Mouse (Mus musculus): ENCODE data around the gene Gm21119. TPM values are rescaled to one million over a fixed set of nuclear protein-coding genes. Genes with fewer than 3 reads are reported as not detected.
"Not testable (repeated sequence)": the region's sequence is repeated elsewhere in the genome, so short reads cannot be mapped to it uniquely, and the experiment has no call there.

The Gm21119 gene
- polyA plus RNA-seq (2015; fragmentation: Nextera tagmentation; extraction: Ambion mirVana) = not detected in 2 replicates

DNA sequence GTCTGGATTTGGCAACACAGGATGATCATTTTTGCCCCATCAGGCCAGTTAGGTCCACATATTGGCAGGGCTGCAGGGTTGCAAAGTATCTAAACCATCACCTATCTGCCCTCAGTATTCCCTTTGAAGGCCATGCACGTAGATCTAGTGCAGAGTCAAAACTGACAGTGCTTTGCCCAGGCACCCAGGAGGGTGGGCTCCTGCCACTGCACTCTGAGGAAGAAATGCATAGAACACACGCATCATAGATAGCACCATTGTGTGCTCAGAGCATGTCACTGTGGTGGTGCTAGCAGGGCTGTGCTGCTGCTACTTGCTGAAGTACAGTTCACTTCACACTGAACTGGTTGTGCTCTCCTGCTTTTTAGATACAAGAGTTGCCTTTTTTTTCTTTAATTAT, at the start of gene Gm21119:
TSS of gene Gm21119 (plus strand) at position 301 of the 400 bp plus-strand sequence.
- not testable (repeated sequence) for H3K4me1 ChIP-seq (replicated peaks); H3K27ac ChIP-seq (replicated peaks); H3K4me3 ChIP-seq (replicated peaks); H3K4me2 ChIP-seq; H3K9me3 ChIP-seq (replicated peaks); ATAC-seq (ENCODE audit: insufficient read depth); H3K27me3 ChIP-seq; H3K36me3 ChIP-seq (replicated peaks); H3K9ac ChIP-seq
- WGBS (ENCODE audit: insufficient replicate concordance) = no CpG with 5 or more reads among the region's 2 CpGs

DNA sequence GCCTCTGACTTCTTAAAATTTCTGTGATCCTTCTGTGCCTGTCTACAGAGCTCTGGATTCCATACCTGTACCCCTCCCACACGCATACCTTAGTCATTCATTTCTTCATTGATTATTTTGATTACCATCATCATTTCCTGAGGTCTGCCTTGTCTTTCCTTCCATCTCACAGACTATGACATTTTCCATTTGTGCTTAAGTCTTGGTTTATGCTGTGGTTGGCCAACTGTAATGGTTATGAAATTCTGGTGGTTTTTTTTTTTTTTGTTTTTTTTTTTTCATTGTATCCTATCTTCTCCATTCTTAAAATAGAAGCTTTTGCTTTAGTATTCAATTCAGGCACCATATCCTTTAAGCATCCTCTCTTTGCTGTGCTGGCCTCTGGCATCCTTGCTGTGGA, 48.0 kb upstream of the Gm21119 start:
- not testable (repeated sequence) for H3K36me3 ChIP-seq (replicated peaks); H3K27ac ChIP-seq (replicated peaks); H3K27me3 ChIP-seq; ATAC-seq (ENCODE audit: insufficient read depth); H3K4me2 ChIP-seq; H3K9me3 ChIP-seq (replicated peaks); H3K4me3 ChIP-seq (replicated peaks); H3K9ac ChIP-seq; H3K4me1 ChIP-seq (replicated peaks)
- no CpG with 5 or more reads among the region's 1 CpGs for WGBS (ENCODE audit: insufficient replicate concordance)

DNA sequence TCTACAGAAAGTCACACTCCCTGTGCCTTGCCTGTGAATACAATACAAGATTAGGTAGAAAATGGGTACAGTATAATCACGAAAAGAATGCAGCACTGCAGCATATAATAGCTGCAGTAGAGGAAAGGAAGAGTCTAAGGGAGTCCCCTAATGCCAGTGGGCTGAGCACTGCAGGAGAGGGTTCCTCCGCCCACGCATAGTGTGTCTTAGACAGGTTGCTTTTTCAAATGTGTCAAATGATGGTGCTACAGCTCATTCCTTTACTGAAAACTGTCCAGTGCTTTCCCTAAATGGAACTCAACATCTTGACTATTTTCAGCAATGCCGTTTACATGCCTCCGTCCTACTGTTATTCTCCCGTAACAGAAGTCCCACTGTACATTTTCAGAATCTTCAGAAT, 33.6 kb upstream of the Gm21119 start:
- WGBS (ENCODE audit: insufficient replicate concordance) = 80% methylated on average over 5 of the region's 6 CpGs
- H3K27me3 ChIP-seq; H3K9ac ChIP-seq; H3K36me3 ChIP-seq (replicated peaks); H3K4me3 ChIP-seq (replicated peaks); H3K9me3 ChIP-seq (replicated peaks); H3K27ac ChIP-seq (replicated peaks); H3K4me2 ChIP-seq; H3K4me1 ChIP-seq (replicated peaks); ATAC-seq (ENCODE audit: insufficient read depth): not testable (repeated sequence)

DNA sequence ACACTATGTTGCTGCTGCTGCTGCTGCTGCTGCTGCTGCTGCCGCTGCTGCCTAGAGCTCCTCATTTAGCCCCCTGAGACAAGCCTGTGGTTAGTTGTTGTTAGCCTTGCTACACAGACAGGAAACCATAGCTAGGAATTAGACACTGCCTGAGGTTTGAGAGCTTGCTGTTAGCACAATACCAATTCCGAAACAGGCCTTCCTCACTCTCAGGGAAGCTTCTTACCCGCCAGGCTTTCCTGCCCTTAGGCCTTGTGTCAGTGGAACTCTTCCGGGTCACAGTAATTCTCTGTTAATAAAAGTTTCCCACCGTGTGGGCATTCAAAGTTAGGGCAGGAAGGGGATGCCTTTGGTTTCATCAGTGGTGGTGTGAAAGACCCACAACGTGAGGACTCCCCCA, 31.9 kb upstream of the Gm21119 start:
- not testable (repeated sequence) for ATAC-seq (ENCODE audit: insufficient read depth); H3K27ac ChIP-seq (replicated peaks); H3K4me3 ChIP-seq (replicated peaks); H3K4me2 ChIP-seq; H3K27me3 ChIP-seq; H3K4me1 ChIP-seq (replicated peaks); H3K9me3 ChIP-seq (replicated peaks); H3K9ac ChIP-seq; H3K36me3 ChIP-seq (replicated peaks)
- WGBS (ENCODE audit: insufficient replicate concordance) = 60% methylated on average over 5 of the region's 6 CpGs

DNA sequence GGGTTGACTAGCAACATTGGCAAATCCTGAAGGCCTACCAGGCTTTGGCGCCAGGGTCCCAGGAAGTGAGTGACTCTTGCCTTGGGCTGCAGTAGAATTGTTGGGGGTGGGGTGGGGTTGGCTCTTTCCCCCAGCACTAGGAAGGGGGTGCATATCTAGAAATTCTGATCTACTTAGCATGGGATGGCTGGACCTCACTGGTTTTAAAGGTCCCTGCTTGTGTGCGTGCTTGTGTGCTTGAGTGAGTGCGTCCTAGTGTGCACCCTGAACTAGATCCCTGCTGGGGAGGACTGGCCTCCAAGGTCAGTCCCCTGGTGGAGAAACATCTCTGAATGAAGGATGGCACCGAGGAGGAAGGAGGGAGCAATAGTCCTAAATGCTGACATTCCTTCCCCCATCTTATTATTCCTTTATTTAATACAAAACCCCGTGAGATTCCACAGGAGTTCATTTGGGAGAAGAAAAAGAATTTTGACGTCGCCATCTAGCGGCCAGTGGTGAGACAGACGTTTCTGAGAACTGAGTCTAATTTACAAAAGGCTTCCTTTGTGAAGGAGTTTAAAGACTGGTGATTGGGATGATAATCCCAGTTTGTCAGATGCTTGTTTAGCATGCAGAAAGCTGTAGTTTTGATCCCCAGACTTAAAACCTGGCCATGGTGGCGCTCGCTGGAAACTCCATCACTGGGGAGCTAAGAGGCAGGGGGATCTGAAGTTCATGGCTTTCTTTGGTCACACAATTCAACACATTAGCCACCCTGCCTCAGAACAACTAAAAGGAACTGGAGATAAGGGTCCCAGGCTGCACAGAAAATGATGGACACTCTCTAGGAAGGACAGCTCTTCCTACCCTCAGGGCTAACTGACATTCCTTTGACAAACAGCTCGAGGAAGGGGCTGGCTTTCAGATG, 26.2 kb upstream of the Gm21119 start:
- H3K4me2 ChIP-seq; H3K4me3 ChIP-seq (replicated peaks); H3K27ac ChIP-seq (replicated peaks); H3K9ac ChIP-seq; H3K4me1 ChIP-seq (replicated peaks); H3K27me3 ChIP-seq; H3K36me3 ChIP-seq (replicated peaks); ATAC-seq (ENCODE audit: insufficient read depth); H3K9me3 ChIP-seq (replicated peaks): not testable (repeated sequence)
- 19% methylated on average over 10 of the region's 12 CpGs for WGBS (ENCODE audit: insufficient replicate concordance)

DNA sequence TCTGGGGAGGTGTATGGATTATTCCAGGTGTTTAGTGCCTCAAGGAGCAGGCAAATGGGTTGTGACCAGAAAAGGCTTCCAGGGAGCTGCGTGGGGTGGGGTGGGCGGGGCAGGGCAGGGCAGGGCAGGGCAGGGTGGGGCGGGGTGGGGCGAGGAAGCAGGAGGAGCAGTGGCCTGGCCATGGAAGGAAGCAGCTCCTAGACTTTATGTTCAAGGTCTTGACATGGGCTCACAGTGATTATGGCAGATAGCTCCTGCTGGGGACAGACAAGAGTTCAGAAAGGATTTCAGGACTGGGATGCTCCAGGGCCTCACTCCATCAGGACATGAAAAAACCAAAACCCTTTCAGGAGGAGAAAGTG, 25.6 kb upstream of the Gm21119 start:
- H3K4me1 ChIP-seq (replicated peaks); H3K27ac ChIP-seq (replicated peaks); H3K4me2 ChIP-seq; H3K4me3 ChIP-seq (replicated peaks); H3K36me3 ChIP-seq (replicated peaks); H3K9ac ChIP-seq; H3K27me3 ChIP-seq; H3K9me3 ChIP-seq (replicated peaks): not testable (repeated sequence)
- ATAC-seq (ENCODE audit: insufficient read depth) = peak; percentile 77
- 47% methylated on average over 2 of the region's 4 CpGs for WGBS (ENCODE audit: insufficient replicate concordance)

DNA sequence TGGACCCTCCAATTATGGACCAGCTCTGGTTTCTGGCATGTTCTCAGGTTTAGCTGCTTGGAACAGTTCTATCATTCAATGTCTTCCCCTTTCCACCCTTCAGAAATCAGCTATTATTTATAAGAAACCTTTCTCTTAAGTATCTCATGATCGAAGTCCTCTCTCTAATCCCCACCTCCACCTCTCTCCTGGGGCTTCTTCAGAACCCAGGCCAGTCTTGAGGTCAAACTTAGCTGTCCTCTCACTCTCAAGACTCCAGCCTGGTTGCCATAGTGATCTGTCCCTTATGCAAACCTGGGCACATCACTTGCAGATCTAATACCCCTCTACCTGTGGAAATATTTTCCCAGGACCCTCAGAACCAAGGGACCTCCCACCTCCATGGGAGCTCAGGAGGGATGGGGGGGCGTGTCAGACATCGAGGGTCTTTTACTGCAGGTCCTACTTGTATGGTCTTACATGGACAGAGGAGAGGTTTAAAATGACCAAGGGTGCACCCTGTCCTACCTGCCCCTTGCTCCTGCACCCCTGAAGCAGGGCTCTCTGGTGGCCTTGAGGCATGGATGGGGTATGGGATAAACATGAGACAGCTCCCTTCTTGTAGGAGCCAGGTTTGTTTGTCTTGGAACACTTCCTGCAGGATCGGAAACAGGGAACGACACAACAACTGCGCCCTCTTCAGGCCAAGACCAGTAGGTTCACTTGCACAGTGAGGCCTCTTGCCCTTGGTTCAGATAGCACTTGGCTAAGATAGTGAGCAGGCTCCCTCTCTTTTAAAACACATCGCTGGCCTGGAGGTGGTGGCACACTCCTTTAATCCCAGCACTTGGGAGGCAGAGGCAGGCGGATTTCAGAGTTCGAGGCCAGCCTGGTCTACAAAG, 24.4 kb upstream of the Gm21119 start:
- not testable (repeated sequence) for ATAC-seq (ENCODE audit: insufficient read depth)

DNA sequence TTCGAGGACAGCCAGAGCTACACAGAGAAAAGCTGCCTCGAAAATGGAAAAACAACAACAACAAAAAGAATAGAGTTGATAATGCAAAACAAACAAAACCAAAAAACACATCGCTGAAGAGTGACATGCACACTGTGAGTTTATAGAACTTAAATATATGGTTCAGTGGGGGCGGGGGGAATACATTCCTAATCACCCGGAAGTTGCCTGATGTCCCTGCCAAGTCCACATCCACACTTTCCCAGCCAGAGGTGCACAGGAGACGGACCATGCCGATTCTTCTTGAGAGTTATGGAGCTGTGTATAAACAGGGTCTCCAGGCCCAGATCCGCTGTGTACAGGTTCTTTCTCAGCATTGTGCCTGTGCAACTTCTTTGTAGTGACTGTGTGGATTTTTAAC, 23.7 kb upstream of the Gm21119 start:
- not testable (repeated sequence) for H3K9me3 ChIP-seq (replicated peaks); ATAC-seq (ENCODE audit: insufficient read depth); H3K4me3 ChIP-seq (replicated peaks); H3K9ac ChIP-seq; H3K36me3 ChIP-seq (replicated peaks); H3K4me2 ChIP-seq; H3K27ac ChIP-seq (replicated peaks); H3K27me3 ChIP-seq; H3K4me1 ChIP-seq (replicated peaks)
- 71% methylated on average over 5 of the region's 8 CpGs for WGBS (ENCODE audit: insufficient replicate concordance)

More for the DNA sequence above, 24.4 kb upstream of the Gm21119 start:
- not testable (repeated sequence) for H3K4me3 ChIP-seq (replicated peaks); H3K9me3 ChIP-seq (replicated peaks); H3K4me2 ChIP-seq; H3K9ac ChIP-seq; H3K4me1 ChIP-seq (replicated peaks); H3K36me3 ChIP-seq (replicated peaks); H3K27ac ChIP-seq (replicated peaks); H3K27me3 ChIP-seq
- WGBS (ENCODE audit: insufficient replicate concordance) = 45% methylated on average over 3 of the region's 9 CpGs

DNA sequence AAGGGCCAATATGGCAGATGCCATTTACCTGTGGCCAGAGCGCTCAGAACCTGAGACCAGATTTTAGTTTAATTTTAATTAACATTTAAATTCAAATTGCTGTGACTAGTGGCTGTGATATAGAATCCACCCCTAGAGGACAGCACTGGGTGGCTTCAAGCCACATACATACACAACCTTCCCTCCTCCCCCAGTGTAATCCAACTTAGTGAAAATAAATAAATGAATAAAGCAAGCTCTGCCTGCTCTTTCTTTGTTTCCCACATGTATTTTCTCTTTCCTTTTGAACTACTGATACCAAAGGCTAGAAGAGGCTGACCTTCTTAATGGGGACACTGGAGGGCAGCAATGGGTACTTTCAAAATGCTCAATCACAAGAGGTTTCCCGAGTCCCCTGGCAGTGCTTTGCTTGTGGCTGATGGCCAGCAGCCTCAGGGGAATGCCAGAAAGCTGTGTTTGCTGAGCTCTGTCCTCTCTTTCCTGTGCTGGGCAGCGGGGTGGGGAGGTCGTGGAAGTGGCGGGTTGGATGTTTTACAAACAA, 21.9 kb upstream of the Gm21119 start:
- not testable (repeated sequence) for H3K9me3 ChIP-seq (replicated peaks); H3K9ac ChIP-seq; H3K36me3 ChIP-seq (replicated peaks); ATAC-seq (ENCODE audit: insufficient read depth); H3K4me1 ChIP-seq (replicated peaks); H3K4me2 ChIP-seq; H3K27me3 ChIP-seq; H3K4me3 ChIP-seq (replicated peaks); H3K27ac ChIP-seq (replicated peaks)
- WGBS (ENCODE audit: insufficient replicate concordance) = 38% methylated on average over 1 of the region's 5 CpGs

DNA sequence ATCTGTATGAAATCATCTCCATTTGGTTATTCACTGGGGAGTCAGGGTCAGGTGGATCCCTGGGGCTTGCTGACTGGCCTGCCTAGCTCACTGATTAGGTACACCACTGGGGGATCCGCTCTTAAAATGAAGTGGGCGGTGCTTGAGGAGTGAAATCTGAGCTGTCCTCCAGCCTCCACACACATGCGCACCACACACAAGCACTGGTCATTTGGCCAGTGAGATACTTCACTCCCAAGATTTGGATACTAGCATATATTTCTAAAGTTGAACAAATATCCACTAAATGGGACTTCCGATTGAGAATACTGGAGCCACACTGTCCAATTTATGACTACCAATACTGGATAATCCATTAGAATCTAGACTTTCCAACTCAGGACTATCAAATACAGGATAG, 20.9 kb upstream of the Gm21119 start:
- not testable (repeated sequence) for H3K36me3 ChIP-seq (replicated peaks); H3K4me2 ChIP-seq; H3K27me3 ChIP-seq; H3K9ac ChIP-seq; H3K9me3 ChIP-seq (replicated peaks); H3K4me1 ChIP-seq (replicated peaks); H3K4me3 ChIP-seq (replicated peaks); H3K27ac ChIP-seq (replicated peaks); ATAC-seq (ENCODE audit: insufficient read depth)
- no CpG with 5 or more reads among the region's 4 CpGs for WGBS (ENCODE audit: insufficient replicate concordance)

DNA sequence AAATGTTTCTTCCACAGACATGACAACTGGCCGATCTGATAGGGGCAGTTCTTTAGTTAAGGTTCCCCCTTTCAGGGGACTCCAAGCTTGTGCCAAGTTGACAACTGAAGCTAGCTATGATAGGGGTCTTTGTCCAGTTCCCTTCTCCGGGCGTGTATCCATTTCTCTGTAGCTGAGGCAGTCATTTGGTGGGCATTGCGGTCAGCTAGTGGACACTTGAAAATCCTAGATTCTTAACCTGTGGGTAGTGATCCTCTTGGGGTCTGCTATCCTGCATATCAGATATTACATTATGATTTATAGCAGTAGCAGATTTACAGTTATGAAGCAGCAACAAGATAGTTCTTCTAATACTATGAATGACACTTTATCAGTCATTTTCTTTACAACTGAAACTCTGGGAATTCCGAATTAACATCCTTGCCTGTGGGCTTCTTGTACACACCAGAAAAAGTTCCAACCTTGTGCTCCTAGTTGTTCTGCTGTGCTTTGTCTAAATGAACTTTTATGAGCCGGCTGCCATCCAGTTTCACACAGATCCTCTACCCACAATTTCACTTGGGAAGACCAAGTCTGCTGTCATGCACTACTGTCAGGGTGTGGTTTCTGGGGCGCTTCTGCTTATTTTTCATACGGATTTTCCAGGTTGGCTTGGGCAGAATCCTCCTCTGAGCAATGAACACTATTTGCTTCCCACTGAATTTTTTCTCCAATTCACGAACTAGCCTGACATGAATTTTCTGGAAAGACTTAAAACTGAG, 18.5 kb upstream of the Gm21119 start:
- not testable (repeated sequence) for H3K9ac ChIP-seq; H3K9me3 ChIP-seq (replicated peaks); H3K27me3 ChIP-seq; H3K4me3 ChIP-seq (replicated peaks); H3K4me2 ChIP-seq; H3K27ac ChIP-seq (replicated peaks); ATAC-seq (ENCODE audit: insufficient read depth); H3K36me3 ChIP-seq (replicated peaks); H3K4me1 ChIP-seq (replicated peaks)
- 71% methylated on average over 6 of the region's 9 CpGs for WGBS (ENCODE audit: insufficient replicate concordance)
